Mouse (Mus musculus) frontal cortex, postnatal 36 days (tissue): ENCODE measurements at regions not wholly inside any gene's neighbourhood (a gene's known extent, or its start where the extent isn't known, plus 50 kb on each side); places are given as distances from the start of the nearest gene placed in this dataset.

Source experiments
- DNase-seq, 2 experiments: peaks; one replicate each; pipeline ENCODE4 v3.0.0; 2022; ENCODE audit warnings: low spot score in 2 of 2

DNA sequence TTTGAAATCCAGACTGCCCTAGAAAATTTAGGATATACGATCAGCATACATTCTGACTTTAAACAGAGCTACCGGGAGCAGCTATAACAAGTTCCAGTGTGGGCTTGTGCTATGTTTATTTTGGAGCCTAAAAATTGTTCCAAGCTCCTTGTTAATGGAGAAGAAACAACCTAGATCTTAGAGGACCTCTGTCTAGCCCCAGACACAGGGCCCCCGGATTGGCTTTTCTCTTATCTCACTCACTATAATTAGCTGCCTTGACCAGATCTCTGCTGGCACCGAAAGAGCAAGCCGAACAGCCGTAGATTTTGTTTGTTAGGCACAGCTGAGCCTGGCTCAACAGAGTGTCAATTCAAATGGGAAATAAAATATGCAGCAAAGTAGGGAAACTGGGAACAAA is 50.1 kb upstream of the Herpud2 start:
- DNase-seq: peak in 1 of 2 experiments; percentile 55
